Mouse (Mus musculus) hindbrain, embryonic 10.5 days (tissue): ENCODE data around the gene 4932438A13Rik. TPM values are rescaled to one million over a fixed set of nuclear protein-coding genes. Genes with fewer than 3 reads are reported as not detected.

Experiments used
- DNase-seq: peaks from one replicate; pipeline ENCODE4 v3.0.0-alpha.2; 2017; ENCODE audit warnings: low spot score
- H3K27ac ChIP-seq: fragments of 300-500 bp; sonication (generic); 2 replicates; pipeline ENCODE4 v1.5.1; 2016; ENCODE audit warnings: mild to moderate bottlenecking, moderate library complexity
- H3K27me3 ChIP-seq: fragments of 300-500 bp; sonication (generic); 2 replicates; pipeline ENCODE4 v1.6.1; 2016; ENCODE audit warnings: mild to moderate bottlenecking; ENCODE audit not compliant: poor library complexity, insufficient read depth, severe bottlenecking
- H3K36me3 ChIP-seq: fragments of 300-500 bp; sonication (generic); 2 replicates; pipeline ENCODE4 v1.6.1; 2016; ENCODE audit warnings: mild to moderate bottlenecking, moderate library complexity
- H3K4me1 ChIP-seq: fragments of 300-500 bp; sonication (generic); replicated peaks from 2 replicates; pipeline ENCODE4 v1.6.1; 2016; ENCODE audit warnings: mild to moderate bottlenecking
- H3K4me3 ChIP-seq: fragments of 300-500 bp; sonication (generic); 2 replicates; pipeline ENCODE4 v1.5.1; 2016; ENCODE audit warnings: mild to moderate bottlenecking, moderate library complexity
- H3K9me3 ChIP-seq: fragments of 300-500 bp; sonication (generic); 2 replicates; pipeline ENCODE4 v1.6.1; 2016; ENCODE audit warnings: mild to moderate bottlenecking, moderate library complexity
- WGBS: fragments of 180-500 bp; shearing (Covaris S2); methylation state at CpG from one replicate; pipeline ENCODE4 v1.1.7; 2016; 5-methylcytosine and 5-hydroxymethylcytosine counted together
- polyA plus RNA-seq: library from polyadenylated mRNA; unstranded; fragments of >200 nt; fragmentation: Nextera tagmentation; extraction: Ambion mirVana; gene quantifications from 2 replicates; pipeline ENCODE4 v1.2.1, GENCODE M21; 2016

Gene 4932438A13Rik
- polyA plus RNA-seq, 1 experiment from 2014 or later, result 37.6 TPM

DNA sequence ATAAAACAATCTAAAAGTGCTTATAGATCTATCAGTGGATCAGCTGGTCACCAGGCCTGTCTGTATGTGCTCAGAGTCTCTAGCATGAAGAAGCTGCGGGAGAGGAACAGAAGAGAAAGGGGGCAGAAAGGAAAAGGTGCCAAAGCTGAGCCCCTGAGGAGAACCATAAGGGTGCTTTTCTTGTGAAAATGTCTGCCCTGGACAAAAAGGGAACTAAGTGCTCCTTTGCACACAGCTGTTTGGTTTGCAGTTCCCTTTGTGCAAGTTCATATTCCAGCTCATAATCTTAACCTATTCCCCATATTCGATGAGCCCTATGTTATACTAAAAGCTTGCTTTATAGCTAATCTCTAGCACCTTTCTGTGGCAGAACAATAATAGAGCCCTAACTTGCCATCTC, 175.1 kb downstream of the 4932438A13Rik start:
- H3K9me3 ChIP-seq, result no peaks in the 10 kb centered on the region
- H3K36me3 ChIP-seq, result peaks cover 51% of the 10 kb centered on the region
- no peaks in the 10 kb centered on the region for H3K4me1 ChIP-seq
- H3K27ac ChIP-seq, result no peak overlapping the region
- H3K27me3 ChIP-seq, result no peaks in the 10 kb centered on the region
- no peak overlapping the region for H3K4me3 ChIP-seq
- DNase-seq, result no peak
- WGBS, result 91% methylated on average over 2 of the region's 2 CpGs

- Histone ChIP-seq H3K36me3 (peaks cover 61% of the 10 kb centered on the region), H3K27ac (no peak overlapping the region), H3K9me3 (no peaks in the 10 kb centered on the region), H3K27me3 (no peaks in the 10 kb centered on the region), H3K4me1 (no peaks in the 10 kb centered on the region), H3K4me3 (no peak overlapping the region)
- DNase-seq, result no peak
Observed at GRCm38 (mm10) chr3:37039811-37040210, 176.9 kb downstream of the 4932438A13Rik start.

- Histone ChIP-seq H3K27ac (no peak overlapping the region), H3K27me3 (no peaks in the 10 kb centered on the region), H3K9me3 (no peaks in the 10 kb centered on the region), H3K36me3 (peaks cover 38% of the 10 kb centered on the region), H3K4me3 (no peak overlapping the region), H3K4me1 (no peaks in the 10 kb centered on the region)
- DNase-seq, result no peak
- 93% methylated on average over 1 of the region's 1 CpGs for WGBS
Observed at GRCm38 (mm10) chr3:37051491-37051890, 188.6 kb downstream of the 4932438A13Rik start.

GRCm38 (mm10) chr3:37063406-37063805, 200.5 kb downstream of the 4932438A13Rik start, which contains the start of gene Adad1:
Gene Adad1 (plus strand): TSS chr3:37063527.
- WGBS, result 54% methylated on average over 39 of the region's 39 CpGs
- Histone ChIP-seq H3K4me3 (peak within 1 kb of the TSS; percentile 36), H3K36me3 (no peaks in the 10 kb centered on the region), H3K4me1 (no peaks in the 10 kb centered on the region), H3K27ac (no peak within 1 kb of the TSS), H3K27me3 (no peaks in the 10 kb centered on the region; the same call in 1 of the 2 replicates), H3K9me3 (peaks cover 32% of the 10 kb centered on the region)
- no peak for DNase-seq

DNA sequence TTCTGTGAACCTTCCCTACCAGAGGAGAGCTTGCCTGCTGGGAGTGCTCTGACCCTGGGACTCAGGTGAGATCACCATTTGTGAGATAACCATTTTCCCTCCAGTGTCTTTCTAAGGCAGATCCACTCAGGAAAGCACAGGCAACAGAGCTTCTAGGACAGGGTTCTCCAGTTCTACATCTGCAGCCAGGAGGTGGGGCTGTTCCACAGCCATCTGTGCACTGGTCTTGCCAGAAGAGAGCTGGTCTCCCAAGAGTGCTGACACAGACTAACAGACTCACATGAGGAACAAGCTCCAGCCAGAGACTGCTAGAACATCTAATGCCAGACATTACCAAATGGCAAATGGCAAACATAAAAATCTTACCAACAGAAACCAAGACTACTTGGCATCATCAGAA, 210.3 kb downstream of the 4932438A13Rik start:
- Histone ChIP-seq H3K27me3 (no peaks in the 10 kb centered on the region), H3K4me3 (no peak overlapping the region), H3K9me3 (peaks cover 10% of the 10 kb centered on the region), H3K27ac (no peak overlapping the region), H3K4me1 (no peaks in the 10 kb centered on the region), H3K36me3 (no peaks in the 10 kb centered on the region)
- no peak for DNase-seq

DNA sequence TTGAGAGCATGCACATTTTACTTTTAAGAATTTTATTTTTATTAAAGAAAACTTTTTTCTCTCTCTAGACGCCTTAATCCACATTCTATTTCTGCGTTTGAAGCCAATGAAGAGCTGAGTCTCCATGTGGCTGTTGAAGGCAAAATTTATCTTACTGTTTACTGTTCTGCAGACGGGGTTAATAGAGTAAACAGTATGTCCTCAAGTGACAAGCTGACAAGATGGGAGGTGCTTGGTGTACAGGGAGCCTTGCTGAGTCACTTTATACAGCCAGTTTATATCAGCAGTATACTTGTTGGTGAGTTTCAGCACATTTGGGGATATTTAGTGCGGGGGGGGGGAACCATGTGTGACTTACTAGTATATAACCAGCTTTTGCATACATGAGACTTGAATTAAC, 222.0 kb downstream of the 4932438A13Rik start:
- Histone ChIP-seq H3K27ac (no peak overlapping the region), H3K36me3 (no peaks in the 10 kb centered on the region), H3K27me3 (no peaks in the 10 kb centered on the region), H3K9me3 (no peaks in the 10 kb centered on the region), H3K4me3 (no peak overlapping the region), H3K4me1 (no peaks in the 10 kb centered on the region)
- 82% methylated on average over 4 of the region's 4 CpGs for WGBS
- no peak for DNase-seq

DNA sequence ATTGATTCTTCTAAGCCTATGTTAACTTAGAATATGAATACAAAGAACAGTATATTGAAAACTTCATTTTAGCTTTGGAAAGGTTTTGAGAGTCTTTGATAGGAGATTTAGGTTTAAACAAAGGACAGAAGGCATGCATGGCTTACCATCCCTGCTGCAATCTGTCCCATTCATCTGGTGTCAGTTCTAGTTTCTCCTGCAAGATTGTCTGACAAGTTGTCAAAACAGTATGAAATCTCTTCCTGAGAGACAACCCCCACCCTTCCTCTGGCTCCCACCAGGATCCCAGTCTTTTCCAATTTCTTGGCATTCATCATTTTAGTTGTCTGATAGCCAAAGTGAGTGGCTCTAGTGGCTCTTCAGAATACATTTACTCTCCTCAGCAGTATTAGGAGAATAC, 227.8 kb downstream of the 4932438A13Rik start:
- Histone ChIP-seq H3K36me3 (no peaks in the 10 kb centered on the region), H3K9me3 (no peaks in the 10 kb centered on the region), H3K4me1 (no peaks in the 10 kb centered on the region), H3K4me3 (no peak overlapping the region), H3K27ac (no peak overlapping the region), H3K27me3 (no peaks in the 10 kb centered on the region)
- DNase-seq, result no peak

Other genes with a start within 250 kb of the 4932438A13Rik start
- gene Bbs7, start 249.6 kb upstream of the 4932438A13Rik start, polyA plus RNA-seq, result 17.1 and 18.6 TPM in 2 replicates
- 2.4 and 3.5 TPM in 2 replicates for gene Trpc3, start 172.9 kb upstream of the 4932438A13Rik start, polyA plus RNA-seq
- 0.12 and 0.26 TPM in 2 replicates for gene Adad1, start 200.4 kb downstream of the 4932438A13Rik start, polyA plus RNA-seq